Mouse (Mus musculus) brain, embryonic 14.5 days (tissue): Measurements from ENCODE around the gene Snhg11.

Source experiments
- CTCF ChIP-seq: fragments of 200-500 bp; IDR thresholded peaks from 2 replicates; pipeline ENCODE4 v1.5.1; 2012; ENCODE audit warnings: inconsistent platforms, mild to moderate bottlenecking, moderate library complexity, borderline replicate concordance; ENCODE audit not compliant: insufficient read depth, insufficient read length; ENCODE audit errors: extremely low read depth
- POLR2A ChIP-seq: fragments of 200-500 bp; IDR thresholded peaks from 2 replicates; pipeline ENCODE4 v1.6.1; 2012; ENCODE audit warnings: mild to moderate bottlenecking, inconsistent platforms, borderline replicate concordance; ENCODE audit not compliant: poor library complexity, insufficient read depth, insufficient read length, severe bottlenecking; ENCODE audit errors: extremely low read depth

DNA sequence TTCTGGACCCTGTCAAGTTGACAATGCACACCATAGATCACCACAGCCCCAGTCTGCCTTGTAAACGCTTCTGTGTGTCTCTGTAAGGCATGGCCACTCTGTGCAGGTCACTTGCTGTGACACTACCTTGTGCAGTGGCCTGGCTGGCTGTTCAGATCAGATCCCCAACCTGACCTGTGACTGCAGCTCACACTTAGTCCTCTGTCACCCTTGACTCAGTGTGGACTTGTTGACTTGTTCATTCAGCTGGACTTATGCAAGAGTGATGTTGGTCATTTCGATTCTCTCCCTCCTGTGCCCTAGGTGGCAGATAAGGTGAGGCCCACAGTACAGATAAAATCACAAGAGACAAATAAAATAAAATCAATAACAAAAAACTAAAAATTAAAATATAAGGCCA is 34.1 kb upstream of the Snhg11 start:
- TF ChIP-seq POLR2A (no peak), CTCF (no peak)
